Mouse (Mus musculus): ENCODE results near the gene Nudt1. TPM values are rescaled to one million over a fixed set of nuclear protein-coding genes. Genes with fewer than 3 reads are reported as not detected.

The Nudt1 gene
- polyA plus RNA-seq (2012; rRNA removed), result 4.5 and 4.7 TPM in 2 replicates

GRCm38 (mm10) chr5:140321042-140321755 lies at the start of gene Nudt1, which contains the start of gene Mad1l1:
TSS of gene Nudt1 (plus strand) at chr5:140321656.
TSS of gene Mad1l1 (minus strand) at chr5:140321552.
- Histone ChIP-seq H3K4me1 (ENCODE audit: control insufficient read depth, insufficient read depth, insufficient read length) (peaks cover 2% of the 10 kb centered on the region; the same call in 1 of the 2 replicates), H3K4me3 (ENCODE audit: extremely low read depth, insufficient read depth, insufficient read length) (peak within 1 kb of the TSS; percentile 98), H3K36me3 (ENCODE audit: control insufficient read depth, insufficient read depth, low read length) (no peaks in the 10 kb centered on the region), H3K27me3 (ENCODE audit: control insufficient read depth, insufficient read depth, low read length) (no peaks in the 10 kb centered on the region), H3K27ac (ENCODE audit: insufficient read depth, low read length) (peak within 1 kb of the TSS; percentile 90)
- peak; percentile 92 for DNase-seq (ENCODE audit: low read depth in 1 of 2, low spot score in 2 of 2)
- TF ChIP-seq CTCF (IDR thresholded peaks at IDR 0.05; ENCODE audit: extremely low read depth, insufficient read depth, insufficient read length, insufficient replicate concordance) (no peak), POLR2A (IDR thresholded peaks at IDR 0.05; ENCODE audit: low read depth, low read length) (peak; percentile 37; the same call in 1 of the 2 replicates)
- WGBS, result under 1% methylated on average over 58 of the region's 60 CpGs

GRCm38 (mm10) chr5:140276779-140277178 lies 44.7 kb upstream of the Nudt1 start:
- no peak for DNase-seq (ENCODE audit: low read depth in 1 of 2, low spot score in 2 of 2)
- Histone ChIP-seq H3K4me1 (ENCODE audit: control insufficient read depth, insufficient read depth, insufficient read length) (no peaks in the 10 kb centered on the region), H3K27me3 (ENCODE audit: control insufficient read depth, insufficient read depth, low read length) (no peaks in the 10 kb centered on the region), H3K4me3 (ENCODE audit: extremely low read depth, insufficient read depth, insufficient read length) (no peak overlapping the region), H3K27ac (ENCODE audit: insufficient read depth, low read length) (no peak overlapping the region), H3K36me3 (ENCODE audit: control insufficient read depth, insufficient read depth, low read length) (no peaks in the 10 kb centered on the region; the same call in 1 of the 2 replicates)
- WGBS, result 90% methylated on average over 6 of the region's 6 CpGs
- TF ChIP-seq CTCF (IDR thresholded peaks at IDR 0.05; ENCODE audit: extremely low read depth, insufficient read depth, insufficient read length, insufficient replicate concordance) (no peak), POLR2A (IDR thresholded peaks at IDR 0.05; ENCODE audit: low read depth, low read length) (no peak)

- no peak for TF ChIP-seq POLR2A (IDR thresholded peaks at IDR 0.05; ENCODE audit: low read depth, low read length)
- TF ChIP-seq CTCF (IDR thresholded peaks at IDR 0.05; ENCODE audit: extremely low read depth, insufficient read depth, insufficient read length, insufficient replicate concordance), result no peak
- 91% methylated on average over 9 of the region's 9 CpGs for WGBS
- H3K36me3 ChIP-seq (ENCODE audit: control insufficient read depth, insufficient read depth, low read length), result no peaks in the 10 kb centered on the region; the same call in none of the 2 replicates
- no peaks in the 10 kb centered on the region for H3K27me3 ChIP-seq (ENCODE audit: control insufficient read depth, insufficient read depth, low read length)
- no peaks in the 10 kb centered on the region for H3K4me1 ChIP-seq (ENCODE audit: control insufficient read depth, insufficient read depth, insufficient read length)
- no peak overlapping the region for H3K27ac ChIP-seq (ENCODE audit: insufficient read depth, low read length)
- H3K4me3 ChIP-seq (ENCODE audit: extremely low read depth, insufficient read depth, insufficient read length), result no peak overlapping the region
- no peak for DNase-seq (ENCODE audit: low read depth in 1 of 2, low spot score in 2 of 2)
Measured at GRCm38 (mm10) chr5:140280205-140280604, 41.3 kb upstream of the Nudt1 start.

- no peak overlapping the region for H3K27ac ChIP-seq (ENCODE audit: insufficient read depth, low read length)
- no peak for TF ChIP-seq CTCF (IDR thresholded peaks at IDR 0.05; ENCODE audit: extremely low read depth, insufficient read depth, insufficient read length, insufficient replicate concordance)
- TF ChIP-seq POLR2A (IDR thresholded peaks at IDR 0.05; ENCODE audit: low read depth, low read length), result no peak
- 65% methylated on average over 8 of the region's 8 CpGs for WGBS
Measured at GRCm38 (mm10) chr5:140282376-140282775, 39.1 kb upstream of the Nudt1 start.

GRCm38 (mm10) chr5:140282900-140283299 lies 38.6 kb upstream of the Nudt1 start:
- no peak for TF ChIP-seq CTCF (IDR thresholded peaks at IDR 0.05; ENCODE audit: extremely low read depth, insufficient read depth, insufficient read length, insufficient replicate concordance)
- no peak for TF ChIP-seq POLR2A (IDR thresholded peaks at IDR 0.05; ENCODE audit: low read depth, low read length)
- WGBS, result 72% methylated on average over 3 of the region's 3 CpGs
- Histone ChIP-seq H3K36me3 (ENCODE audit: control insufficient read depth, insufficient read depth, low read length) (no peaks in the 10 kb centered on the region; the same call in none of the 2 replicates), H3K27ac (ENCODE audit: insufficient read depth, low read length) (no peak overlapping the region), H3K4me1 (ENCODE audit: control insufficient read depth, insufficient read depth, insufficient read length) (no peaks in the 10 kb centered on the region), H3K27me3 (ENCODE audit: control insufficient read depth, insufficient read depth, low read length) (no peaks in the 10 kb centered on the region), H3K4me3 (ENCODE audit: extremely low read depth, insufficient read depth, insufficient read length) (no peak overlapping the region)
- DNase-seq (ENCODE audit: low read depth in 1 of 2, low spot score in 2 of 2), result no peak

More at GRCm38 (mm10) chr5:140282376-140282775, 39.1 kb upstream of the Nudt1 start:
- Histone ChIP-seq H3K4me3 (ENCODE audit: extremely low read depth, insufficient read depth, insufficient read length) (no peak overlapping the region), H3K27me3 (ENCODE audit: control insufficient read depth, insufficient read depth, low read length) (no peaks in the 10 kb centered on the region), H3K4me1 (ENCODE audit: control insufficient read depth, insufficient read depth, insufficient read length) (no peaks in the 10 kb centered on the region), H3K36me3 (ENCODE audit: control insufficient read depth, insufficient read depth, low read length) (no peaks in the 10 kb centered on the region; the same call in none of the 2 replicates)
- DNase-seq (ENCODE audit: low read depth in 1 of 2, low spot score in 2 of 2), result no peak

GRCm38 (mm10) chr5:140284011-140284410 lies 37.4 kb upstream of the Nudt1 start:
- no peak for DNase-seq (ENCODE audit: low read depth in 1 of 2, low spot score in 2 of 2)
- Histone ChIP-seq H3K4me3 (ENCODE audit: extremely low read depth, insufficient read depth, insufficient read length) (no peak overlapping the region), H3K36me3 (ENCODE audit: control insufficient read depth, insufficient read depth, low read length) (no peaks in the 10 kb centered on the region; the same call in 1 of the 2 replicates), H3K4me1 (ENCODE audit: control insufficient read depth, insufficient read depth, insufficient read length) (no peaks in the 10 kb centered on the region), H3K27me3 (ENCODE audit: control insufficient read depth, insufficient read depth, low read length) (no peaks in the 10 kb centered on the region), H3K27ac (ENCODE audit: insufficient read depth, low read length) (no peak overlapping the region)
- TF ChIP-seq POLR2A (IDR thresholded peaks at IDR 0.05; ENCODE audit: low read depth, low read length) (no peak), CTCF (IDR thresholded peaks at IDR 0.05; ENCODE audit: extremely low read depth, insufficient read depth, insufficient read length, insufficient replicate concordance) (no peak)
- 97% methylated on average over 2 of the region's 2 CpGs for WGBS

- no peak overlapping the region for H3K27ac ChIP-seq (ENCODE audit: insufficient read depth, low read length)
- no peak for DNase-seq (ENCODE audit: low read depth in 1 of 2, low spot score in 2 of 2)
- H3K4me1 ChIP-seq (ENCODE audit: control insufficient read depth, insufficient read depth, insufficient read length), result no peaks in the 10 kb centered on the region
- H3K36me3 ChIP-seq (ENCODE audit: control insufficient read depth, insufficient read depth, low read length), result peaks cover 1% of the 10 kb centered on the region; the same call in 1 of the 2 replicates
- 96% methylated on average over 2 of the region's 2 CpGs for WGBS
- no peaks in the 10 kb centered on the region for H3K27me3 ChIP-seq (ENCODE audit: control insufficient read depth, insufficient read depth, low read length)
- H3K4me3 ChIP-seq (ENCODE audit: extremely low read depth, insufficient read depth, insufficient read length), result no peak overlapping the region
- TF ChIP-seq POLR2A (IDR thresholded peaks at IDR 0.05; ENCODE audit: low read depth, low read length), result no peak
- no peak for TF ChIP-seq CTCF (IDR thresholded peaks at IDR 0.05; ENCODE audit: extremely low read depth, insufficient read depth, insufficient read length, insufficient replicate concordance)
Measured at GRCm38 (mm10) chr5:140284761-140285160, 36.7 kb upstream of the Nudt1 start.
